Mouse (Mus musculus) MEL (cell line): ENCODE results near the gene Hdac4. TPM values are rescaled to one million over a fixed set of nuclear protein-coding genes. Genes with fewer than 3 reads are reported as not detected.

ENCODE experiments used
- DNase-seq: peaks from one replicate; pipeline ENCODE4 v3.0.0; 2011; ENCODE audit warnings: low read depth, low spot score
- H3K27ac ChIP-seq: 2 replicates; pipeline ENCODE4 v1.5.1; 2012; ENCODE audit warnings: low read depth, mild to moderate bottlenecking, control low read depth, low read length, moderate library complexity; ENCODE audit not compliant: control insufficient read depth
- H3K27me3 ChIP-seq, 2 experiments: fragments of 150-350 bp in 1 of 2; sonication (generic) in 1 of 2; 2 replicates each; pipeline ENCODE4 v1.6.1; 2012; ENCODE audit warnings: low read length in 2 of 2, mild to moderate bottlenecking in 2 of 2, improper control_type of control experiment in 1 of 2, moderate library complexity in 1 of 2; ENCODE audit not compliant: insufficient read depth in 2 of 2, control insufficient read depth in 1 of 2
- H3K36me3 ChIP-seq, 2 experiments: 2 replicates each; pipeline ENCODE4 v1.6.1; 2012 to 2014; ENCODE audit warnings: low read length in 2 of 2, improper control_type of control experiment in 1 of 2, inconsistent platforms in 1 of 2, mild to moderate bottlenecking in 1 of 2; ENCODE audit not compliant: insufficient read depth in 2 of 2, control insufficient read depth in 1 of 2
- H3K4me1 ChIP-seq, 2 experiments: fragments of 150-350 bp in 1 of 2; sonication (generic) in 1 of 2; 2 replicates each; pipeline ENCODE4 v1.6.1; 2012; ENCODE audit warnings: low read length in 2 of 2, improper control_type of control experiment in 1 of 2, mild to moderate bottlenecking in 1 of 2; ENCODE audit not compliant: insufficient read depth in 2 of 2, control insufficient read depth in 1 of 2
- H3K4me3 ChIP-seq, 2 experiments: fragments of 150-350 bp in 1 of 2; sonication (generic) in 1 of 2; 2 replicates each; pipeline ENCODE4 v1.5.1; 2012; ENCODE audit warnings: low read depth in 2 of 2, low read length in 2 of 2, mild to moderate bottlenecking in 2 of 2, moderate library complexity in 2 of 2, control low read depth in 1 of 2, improper control_type of control experiment in 1 of 2; ENCODE audit not compliant: control insufficient read depth in 1 of 2, insufficient read depth in 1 of 2
- H3K79me2 ChIP-seq: 2 replicates; pipeline ENCODE4 v1.6.1; 2012; ENCODE audit warnings: mild to moderate bottlenecking, low read length, moderate library complexity; ENCODE audit not compliant: control insufficient read depth, poor library complexity, insufficient read depth
- H3K9ac ChIP-seq: 2 replicates; pipeline ENCODE4 v1.6.1; 2012; ENCODE audit warnings: low read depth, mild to moderate bottlenecking, control low read depth, low read length, moderate library complexity; ENCODE audit not compliant: control insufficient read depth, poor library complexity, severe bottlenecking
- H3K9me3 ChIP-seq: fragments of 150-350 bp; sonication (generic); replicated peaks from 2 replicates; pipeline ENCODE4 v1.6.1; 2012; ENCODE audit warnings: mild to moderate bottlenecking, low read length, improper control_type of control experiment, moderate library complexity; ENCODE audit not compliant: insufficient read depth
- BHLHE40 ChIP-seq: IDR thresholded peaks from 2 replicates; pipeline ENCODE4 v1.6.1; 2012; ENCODE audit warnings: low read depth, mild to moderate bottlenecking, inconsistent platforms, low read length, improper control_type of control experiment, borderline replicate concordance
- CHD2 ChIP-seq: IDR thresholded peaks from 2 replicates; pipeline ENCODE4 v1.6.1; 2011; ENCODE audit warnings: low read length, improper control_type of control experiment
- CTCF ChIP-seq, 3 experiments: IDR thresholded peaks in 2 of 3; conservative IDR thresholded peaks in 1 of 3; 2 replicates each; pipeline ENCODE4 v1.5.1; 2011 to 2012; ENCODE audit warnings: low read length in 3 of 3, low read depth in 2 of 3, mild to moderate bottlenecking in 2 of 3, improper control_type of control experiment in 1 of 3, inconsistent platforms in 1 of 3, mixed read lengths in 1 of 3, moderate library complexity in 1 of 3; ENCODE audit not compliant: control insufficient read depth in 1 of 3, insufficient read depth in 1 of 3, poor library complexity in 1 of 3, severe bottlenecking in 1 of 3
- ELF1 ChIP-seq: IDR thresholded peaks from 2 replicates; pipeline ENCODE4 v1.6.1; 2014; ENCODE audit warnings: low read depth, mild to moderate bottlenecking, inconsistent platforms, low read length, improper control_type of control experiment, moderate library complexity
- EP300 ChIP-seq, 2 experiments: IDR thresholded peaks; 2 replicates each; pipeline ENCODE4 v1.6.1; 2011; ENCODE audit warnings: improper control_type of control experiment in 2 of 2, low read length in 2 of 2, low read depth in 1 of 2, mild to moderate bottlenecking in 1 of 2
- GABPA ChIP-seq: IDR thresholded peaks from 2 replicates; pipeline ENCODE4 v1.6.1; 2012; ENCODE audit warnings: low read depth, mild to moderate bottlenecking, inconsistent platforms, low read length, improper control_type of control experiment, moderate library complexity
- GATA1 ChIP-seq: IDR thresholded peaks from 2 replicates; pipeline ENCODE4 v1.6.1; 2011; ENCODE audit warnings: low read depth, low read length, improper control_type of control experiment
- HCFC1 ChIP-seq: IDR thresholded peaks from 2 replicates; pipeline ENCODE4 v1.6.1; 2012; ENCODE audit warnings: low read depth, mild to moderate bottlenecking, inconsistent platforms, low read length, improper control_type of control experiment, moderate library complexity
- JUND ChIP-seq: IDR thresholded peaks from 2 replicates; pipeline ENCODE4 v1.6.1; 2011; ENCODE audit warnings: low read depth, mild to moderate bottlenecking, improper control_type of control experiment, low read length
- MAFK ChIP-seq: IDR thresholded peaks from 2 replicates; pipeline ENCODE4 v1.6.1; 2011; ENCODE audit warnings: low read depth, mild to moderate bottlenecking, low read length, improper control_type of control experiment, borderline replicate concordance
- MAX ChIP-seq: IDR thresholded peaks from 2 replicates; pipeline ENCODE4 v1.6.1; 2011; ENCODE audit warnings: low read length, improper control_type of control experiment
- MEF2A ChIP-seq: IDR thresholded peaks from 2 replicates; pipeline ENCODE4 v1.6.1; 2014; ENCODE audit warnings: low read depth, mild to moderate bottlenecking, inconsistent platforms, low read length, improper control_type of control experiment; ENCODE audit not compliant: poor library complexity, insufficient replicate concordance, severe bottlenecking; ENCODE audit errors: extremely low read depth
- MYB ChIP-seq: IDR thresholded peaks from 2 replicates; pipeline ENCODE4 v1.6.1; 2011; ENCODE audit warnings: mild to moderate bottlenecking, low read depth, low read length, improper control_type of control experiment
- MYC ChIP-seq: IDR thresholded peaks from 2 replicates; pipeline ENCODE4 v1.6.1; 2011; ENCODE audit warnings: low read depth, mild to moderate bottlenecking, low read length, improper control_type of control experiment, moderate library complexity
- POLR2A ChIP-seq, 2 experiments: IDR thresholded peaks; 2 replicates each; pipeline ENCODE4 v1.6.1; 2011 to 2012; ENCODE audit warnings: low read length in 2 of 2, mild to moderate bottlenecking in 2 of 2, control low read depth in 1 of 2, improper control_type of control experiment in 1 of 2, low read depth in 1 of 2, moderate library complexity in 1 of 2; ENCODE audit not compliant: control insufficient read depth in 1 of 2, insufficient read depth in 1 of 2, poor library complexity in 1 of 2
- POLR2AphosphoS5 ChIP-seq: IDR thresholded peaks from 2 replicates; pipeline ENCODE4 v1.6.1; 2012; ENCODE audit warnings: low read depth, borderline replicate concordance, mild to moderate bottlenecking, inconsistent platforms, low read length, moderate library complexity, mixed read lengths
- RAD21 ChIP-seq: IDR thresholded peaks from 2 replicates; pipeline ENCODE4 v1.6.1; 2011; ENCODE audit warnings: mild to moderate bottlenecking, low read depth, low read length, improper control_type of control experiment
- RCOR1 ChIP-seq: IDR thresholded peaks from 2 replicates; pipeline ENCODE4 v1.6.1; 2012; ENCODE audit warnings: low read depth, mild to moderate bottlenecking, inconsistent platforms, low read length, improper control_type of control experiment
- SIN3A ChIP-seq: IDR thresholded peaks from 2 replicates; pipeline ENCODE4 v1.6.1; 2012; ENCODE audit warnings: low read length, improper control_type of control experiment, inconsistent platforms
- SMC3 ChIP-seq: IDR thresholded peaks from 2 replicates; pipeline ENCODE4 v1.6.1; 2011; ENCODE audit warnings: low read depth, low read length, improper control_type of control experiment
- TAL1 ChIP-seq: IDR thresholded peaks from 2 replicates; pipeline ENCODE4 v1.6.1; 2012; ENCODE audit warnings: mild to moderate bottlenecking, inconsistent platforms, low read length, moderate library complexity, mixed read lengths
- USF1 ChIP-seq: IDR thresholded peaks from 2 replicates; pipeline ENCODE4 v1.6.1; 2014; ENCODE audit warnings: low read depth, mild to moderate bottlenecking, inconsistent platforms, low read length, improper control_type of control experiment, moderate library complexity
- USF2 ChIP-seq, 2 experiments: IDR thresholded peaks; 2 replicates each; pipeline ENCODE4 v1.6.1; 2011 to 2012; ENCODE audit warnings: improper control_type of control experiment in 2 of 2, low read length in 2 of 2, borderline replicate concordance in 1 of 2, inconsistent platforms in 1 of 2, low read depth in 1 of 2, mild to moderate bottlenecking in 1 of 2; ENCODE audit not compliant: insufficient read depth in 1 of 2
- polyA plus RNA-seq, 2 experiments: library from polyadenylated mRNA; stranded (reverse) in 1 of 2; unstranded in 1 of 2; fragments of >175 nt in 1 of 2; fragments of >200 nt in 1 of 2; gene quantifications; 2 replicates each; pipeline versions ENCODE4 v1.2.1 to v1.2.4; 2012; ENCODE audit warnings: low replicate concordance in 2 of 2, low read depth in 1 of 2; ENCODE audit not compliant: insufficient read length in 2 of 2, insufficient read depth in 1 of 2, missing spikeins in 1 of 2
- total RNA-seq: library from RNA; depleted of rRNA; stranded (reverse); fragments of 300-350 nt; gene quantifications from 2 replicates; pipeline ENCODE4 v1.2.3, GENCODE M21; 2012

Gene Hdac4
- total and polyA plus RNA-seq, 3 experiments, result 11.0 to 19.5 (median 12.3) TPM

- Histone ChIP-seq H3K36me3 (peaks cover 0 to 8% of the 10 kb centered on the region in 2 experiments; a peak in 2 of 4 replicates), H3K79me2 (no peaks in the 10 kb centered on the region), H3K9ac (no peak overlapping the region), H3K4me1 (no peaks in the 10 kb centered on the region; a peak in 2 of 4 replicates), H3K9me3 (no peaks in the 10 kb centered on the region), H3K4me3 (no peak overlapping the region), H3K27me3 (no peaks in the 10 kb centered on the region), H3K27ac (no peak overlapping the region)
- DNase-seq, result no peak
- no peak for TF ChIP-seq POLR2AphosphoS5
- TF ChIP-seq BHLHE40, result no peak
- no peak for TF ChIP-seq MYB
- no peak for TF ChIP-seq EP300 (IDR thresholded peaks at IDR 0.05; ENCODE audit: low read depth in 1 of 2, low read length in 2 of 2)
- TF ChIP-seq SMC3, result no peak
Observed at GRCm38 (mm10) chr1:91991597-91991996, 203.9 kb downstream of the Hdac4 start.

- no peaks in the 10 kb centered on the region for H3K79me2 ChIP-seq
- H3K36me3 ChIP-seq, result peaks cover 0 to 11% of the 10 kb centered on the region in 2 experiments; a peak in 2 of 4 replicates
- H3K27ac ChIP-seq, result no peak overlapping the region
- H3K4me1 ChIP-seq, result no peaks in the 10 kb centered on the region; a peak in 2 of 4 replicates
- no peak overlapping the region for H3K4me3 ChIP-seq
- no peaks in the 10 kb centered on the region for H3K27me3 ChIP-seq
- no peak overlapping the region for H3K9ac ChIP-seq
- TF ChIP-seq MAX, result no peak
- no peak for TF ChIP-seq RAD21
- peak; percentile 10; the same call in 1 of the 2 replicates for TF ChIP-seq SMC3
- no peak for TF ChIP-seq ELF1
- DNase-seq, result no peak
- no peaks in the 10 kb centered on the region for H3K9me3 ChIP-seq
Observed at GRCm38 (mm10) chr1:91990852-91991251, 204.6 kb downstream of the Hdac4 start.

- Histone ChIP-seq H3K4me3 (no peak overlapping the region), H3K36me3 (peaks cover 0 to 14% of the 10 kb centered on the region in 2 experiments; a peak in 2 of 4 replicates), H3K9me3 (no peaks in the 10 kb centered on the region), H3K9ac (no peak overlapping the region), H3K4me1 (no peaks in the 10 kb centered on the region)
- no peak for DNase-seq
- TF ChIP-seq RAD21, result no peak
- TF ChIP-seq CTCF (IDR thresholded peaks at IDR 0.05 in 2 of 3, conservative IDR thresholded peaks at IDR 0.05 in 1 of 3; ENCODE audit: control insufficient read depth in 1 of 3, insufficient read depth in 1 of 3, low read depth in 2 of 3, low read length in 3 of 3, poor library complexity in 1 of 3, severe bottlenecking in 1 of 3), result no peak
- TF ChIP-seq MYC, result no peak
- no peak for TF ChIP-seq GABPA
- no peak for TF ChIP-seq JUND
- TF ChIP-seq MAFK, result no peak
- no peak for TF ChIP-seq TAL1
- TF ChIP-seq USF1, result no peak
- no peak for TF ChIP-seq POLR2A (IDR thresholded peaks at IDR 0.05; ENCODE audit: control insufficient read depth in 1 of 2, insufficient read depth in 1 of 2, low read depth in 1 of 2, low read length in 2 of 2, poor library complexity in 1 of 2)
- no peak for TF ChIP-seq BHLHE40
- TF ChIP-seq RCOR1, result no peak
- TF ChIP-seq USF2 (IDR thresholded peaks at IDR 0.05; ENCODE audit: borderline replicate concordance in 1 of 2, insufficient read depth in 1 of 2, low read depth in 1 of 2, low read length in 2 of 2), result no peak
- no peak for TF ChIP-seq MEF2A
- no peak for TF ChIP-seq GATA1
- TF ChIP-seq SIN3A, result no peak
- no peak for TF ChIP-seq CHD2
- TF ChIP-seq MYB, result no peak
- no peak for TF ChIP-seq HCFC1
- TF ChIP-seq, all 39 proteins: peak for 0
- Histone ChIP-seq H3K27me3 (no peaks in the 10 kb centered on the region), H3K27ac (no peak overlapping the region), H3K79me2 (no peaks in the 10 kb centered on the region)
Observed at GRCm38 (mm10) chr1:91988866-91989265, 206.6 kb downstream of the Hdac4 start.
